Mouse (Mus musculus) olfactory bulb, adult 2 months (tissue): ENCODE data around the gene Apc2.

ENCODE experiments used
- CTCF ChIP-seq: fragments of 200-500 bp; IDR thresholded peaks from 2 replicates; pipeline ENCODE4 v1.5.1; 2012; ENCODE audit warnings: low read depth, mild to moderate bottlenecking, low read length, moderate library complexity; ENCODE audit not compliant: insufficient read depth
- POLR2A ChIP-seq: fragments of 200-500 bp; IDR thresholded peaks from 2 replicates; pipeline ENCODE4 v1.6.1; 2012; ENCODE audit warnings: mild to moderate bottlenecking, low read depth, low read length, moderate library complexity; ENCODE audit not compliant: insufficient read depth

DNA sequence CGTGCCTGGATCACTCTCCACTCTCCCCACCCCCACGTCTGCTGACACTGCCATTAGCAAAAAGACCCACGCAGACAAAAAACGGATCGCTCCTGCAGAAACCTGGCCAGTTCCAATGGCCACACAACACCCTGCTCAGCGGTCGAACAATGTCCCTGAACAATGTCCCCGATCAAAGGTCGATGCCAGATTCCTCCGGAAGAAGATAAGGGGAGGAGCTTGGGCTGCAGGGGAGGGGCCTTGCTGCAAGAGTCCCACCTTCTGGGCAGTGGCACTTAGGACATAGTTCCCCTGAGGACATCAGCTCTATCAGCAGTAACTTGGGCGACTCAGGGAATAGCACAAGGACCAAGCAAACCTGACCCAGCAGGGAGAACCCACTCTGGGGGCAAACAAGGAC is 56.1 kb downstream of the Apc2 start:
- TF ChIP-seq POLR2A, result no peak
- no peak for TF ChIP-seq CTCF
